Mouse (Mus musculus) CH12.LX (cell line): Measurements from ENCODE around the gene Asns. TPM values are rescaled to one million over a fixed set of nuclear protein-coding genes. Genes with fewer than 3 reads are reported as not detected.

Experiments
- DNase-seq: peaks from one replicate; pipeline ENCODE4 v3.0.0-alpha.2; 2013; ENCODE audit errors: extremely low read depth
- H3K27ac ChIP-seq: 2 replicates; pipeline ENCODE4 v1.5.1; 2012; ENCODE audit warnings: low read depth, mild to moderate bottlenecking, control low read depth, moderate library complexity; ENCODE audit not compliant: insufficient read depth
- H3K27me3 ChIP-seq: replicated peaks from 2 replicates; pipeline ENCODE3; 2012; ENCODE audit warnings: inconsistent platforms
- H3K36me3 ChIP-seq, 2 experiments: replicated peaks in 1 of 2; 2 replicates each; pipeline versions ENCODE3 to v1.6.1; 2012; ENCODE audit warnings: inconsistent platforms in 1 of 2, low read length in 1 of 2, mild to moderate bottlenecking in 1 of 2, mixed read lengths in 1 of 2, moderate library complexity in 1 of 2; ENCODE audit not compliant: control insufficient read depth in 1 of 2, insufficient read depth in 1 of 2
- H3K4me1 ChIP-seq, 2 experiments: 2 replicates each; pipeline ENCODE4 v1.6.1; 2012; ENCODE audit warnings: inconsistent platforms in 1 of 2, moderate library complexity in 1 of 2; ENCODE audit not compliant: insufficient read depth in 2 of 2, control insufficient read depth in 1 of 2
- H3K4me2 ChIP-seq: 2 replicates; pipeline ENCODE4 v1.6.1; 2012; ENCODE audit warnings: low read depth, mild to moderate bottlenecking, control low read depth; ENCODE audit not compliant: poor library complexity, insufficient read depth, severe bottlenecking
- H3K4me3 ChIP-seq, 3 experiments: fragments of 150-350 bp in 1 of 3; sonication (generic) in 1 of 3; replicated peaks in 1 of 3; 2 replicates each; pipeline versions ENCODE3 to v1.5.1; 2011 to 2012; ENCODE audit warnings: low read depth in 2 of 3, low read length in 2 of 3, mild to moderate bottlenecking in 2 of 3, moderate library complexity in 2 of 3, control low read depth in 1 of 3, improper control_type of control experiment in 1 of 3, inconsistent platforms in 1 of 3, mixed read lengths in 1 of 3; ENCODE audit not compliant: poor library complexity in 1 of 3
- H3K79me2 ChIP-seq: replicated peaks from 2 replicates; pipeline ENCODE4 v1.6.1; 2012; ENCODE audit warnings: mild to moderate bottlenecking, moderate library complexity; ENCODE audit not compliant: control insufficient read depth, poor library complexity, insufficient read depth, severe bottlenecking; ENCODE audit errors: extremely low read depth
- H3K9ac ChIP-seq: 2 replicates; pipeline ENCODE4 v1.6.1; 2012; ENCODE audit warnings: low read depth, mild to moderate bottlenecking, control low read depth, moderate library complexity; ENCODE audit not compliant: insufficient read depth
- H3K9me3 ChIP-seq: replicated peaks from 2 replicates; pipeline ENCODE3; 2012; ENCODE audit warnings: low read length, inconsistent platforms, mixed read lengths
- CTCF ChIP-seq, 2 experiments: IDR thresholded peaks in 1 of 2; conservative IDR thresholded peaks in 1 of 2; 2 replicates each; pipeline ENCODE4 v1.5.1; 2011 to 2012; ENCODE audit warnings: low read depth in 2 of 2, low read length in 2 of 2, improper control_type of control experiment in 1 of 2, inconsistent platforms in 1 of 2, mild to moderate bottlenecking in 1 of 2, moderate library complexity in 1 of 2
- E2F4 ChIP-seq: IDR thresholded peaks from 2 replicates; pipeline ENCODE4 v1.6.1; 2011; ENCODE audit warnings: low read depth, low read length, improper control_type of control experiment; ENCODE audit not compliant: insufficient replicate concordance
- HCFC1 ChIP-seq: IDR thresholded peaks from 2 replicates; pipeline ENCODE4 v1.6.1; 2012; ENCODE audit warnings: low read depth, mild to moderate bottlenecking, inconsistent platforms, low read length, improper control_type of control experiment
- IRF4 ChIP-seq: IDR thresholded peaks from 2 replicates; pipeline ENCODE4 v1.6.1; 2014; ENCODE audit warnings: low read depth, mild to moderate bottlenecking, inconsistent platforms, low read length, improper control_type of control experiment
- KAT2A ChIP-seq: IDR thresholded peaks from 2 replicates; pipeline ENCODE4 v1.6.1; 2012; ENCODE audit warnings: low read length, improper control_type of control experiment, inconsistent platforms; ENCODE audit not compliant: insufficient replicate concordance
- MAFK ChIP-seq: IDR thresholded peaks from 2 replicates; pipeline ENCODE4 v1.6.1; 2011; ENCODE audit warnings: low read length, improper control_type of control experiment; ENCODE audit not compliant: insufficient replicate concordance
- MAX ChIP-seq: IDR thresholded peaks from 2 replicates; pipeline ENCODE4 v1.6.1; 2011; ENCODE audit warnings: low read length, improper control_type of control experiment
- MYC ChIP-seq: IDR thresholded peaks from 2 replicates; pipeline ENCODE4 v1.6.1; 2011; ENCODE audit warnings: low read depth, mild to moderate bottlenecking, improper control_type of control experiment, low read length
- NRF1 ChIP-seq: IDR thresholded peaks from 2 replicates; pipeline ENCODE4 v1.6.1; 2014; ENCODE audit warnings: low read depth, mild to moderate bottlenecking, inconsistent platforms, low read length, improper control_type of control experiment, moderate library complexity
- PAX5 ChIP-seq: IDR thresholded peaks from 2 replicates; pipeline ENCODE4 v1.6.1; 2012; ENCODE audit warnings: low read length, inconsistent platforms, mixed read lengths
- RAD21 ChIP-seq: IDR thresholded peaks from 2 replicates; pipeline ENCODE4 v1.6.1; 2011; ENCODE audit warnings: low read depth, mild to moderate bottlenecking, low read length, improper control_type of control experiment, moderate library complexity
- SIN3A ChIP-seq: IDR thresholded peaks from 2 replicates; pipeline ENCODE4 v1.6.1; 2012; ENCODE audit warnings: low read length, improper control_type of control experiment, inconsistent platforms
- SMC3 ChIP-seq: IDR thresholded peaks from 2 replicates; pipeline ENCODE4 v1.6.1; 2011; ENCODE audit warnings: low read depth, low read length, improper control_type of control experiment
- TBP ChIP-seq: conservative IDR thresholded peaks from 2 replicates; pipeline ENCODE4 v1.6.1; 2011; ENCODE audit warnings: low read depth, low read length, improper control_type of control experiment
- UBTF ChIP-seq: IDR thresholded peaks from 2 replicates; pipeline ENCODE4 v1.6.1; 2012; ENCODE audit warnings: low read depth, mild to moderate bottlenecking, inconsistent platforms, low read length, improper control_type of control experiment, moderate library complexity
- ZKSCAN1 ChIP-seq: IDR thresholded peaks from 2 replicates; pipeline ENCODE4 v1.6.1; 2012; ENCODE audit warnings: low read depth, inconsistent platforms, low read length, improper control_type of control experiment, borderline replicate concordance
- ZMIZ1 ChIP-seq: IDR thresholded peaks from 2 replicates; pipeline ENCODE4 v1.6.1; 2012; ENCODE audit warnings: low read depth, mild to moderate bottlenecking, inconsistent platforms, low read length, improper control_type of control experiment
- ZNF384 ChIP-seq: IDR thresholded peaks from 2 replicates; pipeline ENCODE4 v1.6.1; 2012; ENCODE audit warnings: low read depth, low read length, improper control_type of control experiment, inconsistent platforms
- dilution Hi-C: fragments of 300-500 bp; cut with MboI; formaldehyde crosslinking; loops from 2 replicates; pipeline ENCODE4 v1.14.3; 2020; ENCODE audit warnings: low sequenced_read_pairs; ENCODE audit not compliant: extremely low pct_unique_long_range_greater_than_20kb, extremely low pct_ligation_motif_present
- in situ Hi-C: fragments of 300-500 bp; cut with MboI; formaldehyde crosslinking; loops from 3 replicates; pipeline ENCODE4 v1.14.3; 2019; ENCODE audit warnings: low sequenced_read_pairs, low pct_ligation_motif_present, low pct_unique_long_range_greater_than_20kb, mixed read lengths
- polyA plus RNA-seq: library from polyadenylated mRNA; unstranded; fragments of >175 nt; gene quantifications from 2 replicates; pipeline ENCODE4 v1.2.1, GENCODE M21; 2012; ENCODE audit warnings: low read depth; ENCODE audit not compliant: insufficient read length
- total RNA-seq, 2 experiments: library from RNA; depleted of rRNA; stranded (reverse); fragments of 300-350 nt in 1 of 2; fragments of >200 nt in 1 of 2; gene quantifications; 2 replicates each; pipeline ENCODE4 v1.2.3; 2012 to 2014

Gene Asns
- total and polyA plus RNA-seq, 3 experiments, result not detected

DNA sequence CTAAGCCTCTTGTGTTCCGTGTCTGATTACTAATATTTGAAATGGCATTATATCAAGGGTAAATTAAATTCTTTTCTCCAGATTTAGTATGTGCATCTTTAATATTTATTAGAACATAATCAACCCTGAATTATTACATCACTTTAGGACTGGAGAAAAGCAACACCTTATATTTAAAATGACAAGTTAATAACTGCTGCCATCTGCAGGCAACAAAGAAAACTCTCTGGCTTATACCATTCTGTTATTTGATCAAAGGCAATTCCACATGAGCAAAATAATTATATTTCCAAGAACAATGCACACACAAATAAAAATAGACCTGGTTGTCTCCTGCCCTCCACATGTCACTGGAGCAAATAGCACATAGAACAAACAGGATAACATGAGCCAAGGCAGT is 36.5 kb downstream of the Asns start:
- dilution Hi-C loops, result no loop called here
- no peak overlapping the region for H3K9ac ChIP-seq
- H3K79me2 ChIP-seq, result no peaks in the 10 kb centered on the region
- in situ Hi-C loops, result loop anchor here (25.0 kb wide), 1 partner anchor 719 kb away; no protein-coding TSS in a partner anchor
- H3K27ac ChIP-seq, result no peak overlapping the region
- H3K36me3 ChIP-seq, result no peaks in the 10 kb centered on the region
- no peaks in the 10 kb centered on the region for H3K27me3 ChIP-seq
- TF ChIP-seq KAT2A (no peak), MYC (no peak), UBTF (no peak), MAFK (no peak), SIN3A (no peak), CTCF (conservative IDR thresholded peaks at IDR 0.05 in 1 of 2, IDR thresholded peaks at IDR 0.05 in 1 of 2; ENCODE audit: low read depth in 2 of 2, low read length in 2 of 2) (peak in 1 of 2 experiments; percentile 50; a peak in 2 of 4 replicates), ZNF384 (no peak), TBP (no peak), HCFC1 (no peak), NRF1 (no peak), SMC3 (0 out of 2 replicates have a peak, but pooled peaks have one; percentile 11), MAX (no peak), RAD21 (peak; percentile 52)
- no peak overlapping the region for H3K4me2 ChIP-seq
- no peaks in the 10 kb centered on the region for H3K9me3 ChIP-seq
- peak; percentile 8 for DNase-seq
- H3K4me1 ChIP-seq, result peaks cover 0 to 7% of the 10 kb centered on the region in 2 experiments; a peak in 1 of 4 replicates
- H3K4me3 ChIP-seq, result no peak overlapping the region

- dilution Hi-C loops, result no loop called here
Measured at GRCm38 (mm10) chr6:7648458-7648857, 44.6 kb downstream of the Asns start.

More at GRCm38 (mm10) chr6:7648458-7648857, 44.6 kb downstream of the Asns start:
- no peak overlapping the region for H3K27ac ChIP-seq
- no peak overlapping the region for H3K9ac ChIP-seq
- no peaks in the 10 kb centered on the region for H3K9me3 ChIP-seq
- H3K79me2 ChIP-seq, result no peaks in the 10 kb centered on the region
- H3K36me3 ChIP-seq, result no peaks in the 10 kb centered on the region
- no peaks in the 10 kb centered on the region for H3K4me1 ChIP-seq
- in situ Hi-C loops, result no loop called here
- no peak for DNase-seq
- TF ChIP-seq ZKSCAN1, result no peak
- TF ChIP-seq ZMIZ1, result no peak
- TF ChIP-seq PAX5, result no peak
- no peak for TF ChIP-seq IRF4
- no peak for TF ChIP-seq MAX
- no peak for TF ChIP-seq E2F4
- no peak overlapping the region for H3K4me3 ChIP-seq
- H3K4me2 ChIP-seq, result no peak overlapping the region
- no peaks in the 10 kb centered on the region for H3K27me3 ChIP-seq

Other genes with a start within 250 kb of the Asns start
- gene Tac1, start 138.4 kb downstream of the Asns start, total RNA-seq (2012; rRNA removed), result not detected in 2 replicates
- gene Tac1, start 138.4 kb downstream of the Asns start, total RNA-seq (2014; rRNA removed), result not detected in 2 replicates
- gene Tac1, start 138.4 kb downstream of the Asns start, polyA plus RNA-seq, result not detected in 2 replicates
- gene C1galt1, start 151.6 kb upstream of the Asns start, total RNA-seq (2012; rRNA removed), result 7.0 and 7.3 TPM in 2 replicates
- 22.2 and 25.3 TPM in 2 replicates for gene C1galt1, start 151.6 kb upstream of the Asns start, total RNA-seq (2014; rRNA removed)
- gene C1galt1, start 151.6 kb upstream of the Asns start, polyA plus RNA-seq, result 9.7 and 12.2 TPM in 2 replicates